Mouse (Mus musculus) activated CD4-positive, CD25-positive, alpha-beta regulatory T cell, adult 9 weeks (primary cell): ENCODE results near the gene Rrp12. TPM values are rescaled to one million over a fixed set of nuclear protein-coding genes. Genes with fewer than 3 reads are reported as not detected.

Source experiments
- polyA plus RNA-seq: library from polyadenylated mRNA; unstranded; fragments of 100-300 nt; shearing (Covaris generic); gene quantifications from one replicate; pipeline ENCODE4 v1.2.1, GENCODE M21; 2017

Rrp12 gene
- polyA plus RNA-seq, result 19.2 TPM

DNA sequence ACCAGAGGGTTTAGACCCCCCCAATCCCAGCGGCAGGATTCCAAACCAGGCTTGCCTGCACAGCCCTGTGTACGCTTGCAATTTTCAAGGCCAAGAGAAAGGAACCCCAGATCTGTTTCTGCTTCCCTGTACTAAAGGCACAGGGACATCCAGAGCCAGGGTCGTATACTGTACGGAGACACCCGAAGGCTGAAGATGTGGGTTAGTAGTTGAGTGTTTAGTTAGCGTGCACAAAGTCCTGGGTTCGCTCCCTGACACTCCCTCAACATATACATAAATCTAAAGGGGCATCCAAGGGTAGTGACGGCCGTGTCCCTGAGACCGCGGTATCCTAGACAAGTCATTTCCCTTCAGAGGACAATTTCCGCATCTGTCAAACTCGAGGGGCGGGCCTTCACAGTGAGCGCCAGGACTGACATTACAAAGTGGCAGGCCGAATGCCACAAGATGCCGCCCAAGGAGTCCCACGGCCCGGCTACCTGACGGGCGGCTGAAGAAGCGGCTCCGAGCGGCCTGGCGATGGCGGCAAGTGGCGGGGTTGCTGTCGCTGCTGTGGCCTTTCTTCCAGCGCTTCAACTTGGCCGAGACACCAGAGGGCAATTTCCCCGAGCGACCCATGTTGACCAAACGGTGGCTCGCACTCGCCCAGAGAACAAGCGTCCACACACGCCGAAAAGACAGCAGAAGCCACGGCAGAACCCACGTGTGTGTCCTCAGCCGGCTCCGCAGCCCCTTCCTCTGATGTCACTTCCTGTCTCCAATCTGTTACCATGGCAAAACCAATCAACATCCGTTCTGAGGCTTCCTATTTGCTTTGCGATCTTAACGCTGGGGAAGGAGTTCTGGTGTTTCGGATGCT lies at the start of gene Rrp12:
Gene Rrp12, minus strand, starts transcription at position 714 of the 859 bp plus-strand sequence.

GRCm38 (mm10) chr19:41933179-41934086 lies 37.5 kb upstream of the Rrp12 start, which contains the start of the genes Exosc1 and Zdhhc16:
Gene Exosc1 (minus strand): TSS chr19:41933423.
Gene Zdhhc16 (plus strand): TSS chr19:41933480.

GRCm38 (mm10) chr19:41911178-41912073 lies 15.5 kb upstream of the Rrp12 start, which contains the start of gene Pgam1:
Gene Pgam1 (plus strand): TSS chr19:41911923.

DNA sequence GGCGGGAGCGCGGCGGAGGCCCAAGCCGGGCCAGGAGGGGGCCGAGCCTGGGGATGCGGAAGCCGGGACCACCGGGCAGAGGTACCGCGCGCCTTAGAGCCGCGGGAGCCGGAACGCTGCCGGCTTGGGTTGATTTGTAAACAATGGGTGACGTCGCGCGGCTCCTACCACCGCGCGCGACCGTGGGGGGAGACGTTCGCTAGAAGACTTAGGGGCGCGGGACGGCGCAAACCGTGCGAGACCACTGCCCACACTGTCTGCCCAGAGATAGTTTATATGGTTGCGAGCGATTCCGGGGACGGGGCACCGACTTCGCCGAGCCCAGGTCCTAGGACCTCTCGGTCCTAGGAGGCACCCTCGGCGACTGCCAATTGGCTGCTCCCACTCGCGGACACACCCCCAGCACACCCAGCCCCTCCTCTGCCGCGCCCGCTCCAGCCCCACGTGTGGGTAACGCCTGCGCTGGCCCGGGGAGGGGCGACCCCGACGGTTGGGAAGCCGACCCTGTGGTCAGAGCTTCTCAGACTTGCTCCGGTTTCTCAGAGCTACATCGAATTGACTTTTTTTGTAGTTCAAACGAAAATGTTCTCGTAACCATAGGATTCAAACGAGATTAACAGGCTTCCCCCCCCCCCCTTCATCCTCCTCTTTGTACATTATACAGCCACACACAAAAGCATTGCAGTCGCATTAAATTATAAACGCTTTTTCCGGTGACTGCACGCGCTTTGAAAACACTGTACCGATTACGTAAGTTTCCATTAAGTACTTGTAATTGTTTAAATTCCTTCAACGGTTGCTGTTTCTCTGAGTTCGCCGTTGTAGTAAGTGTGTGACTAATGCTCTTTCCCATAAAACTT lies 47.8 kb downstream of the Rrp12 start, which contains the start of gene Frat2:
Gene Frat2, minus strand, starts transcription at position 141 of the 860 bp plus-strand sequence.

GRCm38 (mm10) chr19:41829381-41830105 lies 66.4 kb downstream of the Rrp12 start, which contains the start of gene Frat1:
Gene Frat1 (plus strand): TSS chr19:41829970.

Other genes with a start within 250 kb of the Rrp12 start
- gene Slit1, start 152.5 kb downstream of the Rrp12 start, polyA plus RNA-seq, result 0.56 TPM
- gene Arhgap19, start 94.1 kb downstream of the Rrp12 start, polyA plus RNA-seq, result 4.4 TPM
- 1.9 TPM for gene Frat1, start 66.2 kb downstream of the Rrp12 start, polyA plus RNA-seq
- gene Frat2, start 48.0 kb downstream of the Rrp12 start, polyA plus RNA-seq, result 0.54 TPM
- 189 TPM for gene Pgam1, start 15.8 kb upstream of the Rrp12 start, polyA plus RNA-seq
- 85.4 TPM for gene Exosc1, start 37.2 kb upstream of the Rrp12 start, polyA plus RNA-seq
- gene Zdhhc16, start 37.3 kb upstream of the Rrp12 start, polyA plus RNA-seq, result 65.9 TPM
- gene Mms19, start 85.0 kb upstream of the Rrp12 start, polyA plus RNA-seq, result 79.9 TPM
- gene Ubtd1, start 85.6 kb upstream of the Rrp12 start, polyA plus RNA-seq, result 5.3 TPM
- gene Ankrd2, start 139.8 kb upstream of the Rrp12 start, polyA plus RNA-seq, result not detected
- not detected for gene Hoga1, start 149.4 kb upstream of the Rrp12 start, polyA plus RNA-seq
- gene 4933411K16Rik, start 156.1 kb upstream of the Rrp12 start, polyA plus RNA-seq, result not detected
- 0.79 TPM for gene Morn4, start 190.2 kb upstream of the Rrp12 start, polyA plus RNA-seq
- gene Pi4k2a, start 194.3 kb upstream of the Rrp12 start, polyA plus RNA-seq, result 3.6 TPM
- gene Avpi1, start 232.9 kb upstream of the Rrp12 start, polyA plus RNA-seq, result 5.5 TPM